Mouse (Mus musculus) limb, embryonic 13.5 days (tissue): ENCODE results near the gene Cdc26. TPM values are rescaled to one million over a fixed set of nuclear protein-coding genes. Genes with fewer than 3 reads are reported as not detected.

Source experiments
- ATAC-seq: fragments of 200-750 bp; cut with Nextera tagmentation; 2 replicates; pipeline ENCODE4 v1.8.0; 2017; ENCODE audit warnings: low read depth, moderate number of reproducible peaks, moderate TSS enrichment; ENCODE audit not compliant: low FRiP score
- H3K27ac ChIP-seq: fragments of 300-500 bp; sonication (generic); 2 replicates; pipeline ENCODE4 v1.5.1; 2015; ENCODE audit warnings: inconsistent platforms, mild to moderate bottlenecking, moderate library complexity
- H3K27me3 ChIP-seq: fragments of 300-500 bp; sonication (generic); 2 replicates; pipeline ENCODE4 v1.6.1; 2015; ENCODE audit warnings: mild to moderate bottlenecking, inconsistent platforms
- H3K36me3 ChIP-seq: fragments of 300-500 bp; sonication (generic); 2 replicates; pipeline ENCODE4 v1.6.1; 2015; ENCODE audit warnings: inconsistent platforms, mild to moderate bottlenecking, moderate library complexity
- H3K4me1 ChIP-seq: fragments of 300-500 bp; sonication (generic); 2 replicates; pipeline ENCODE4 v1.6.1; 2015; ENCODE audit warnings: inconsistent platforms
- H3K4me2 ChIP-seq: fragments of 300-500 bp; sonication (generic); replicated peaks from 2 replicates; pipeline ENCODE4 v1.6.1; 2015; ENCODE audit warnings: inconsistent platforms, mild to moderate bottlenecking, moderate library complexity
- H3K4me3 ChIP-seq: fragments of 300-500 bp; sonication (generic); 2 replicates; pipeline ENCODE4 v1.5.1; 2015; ENCODE audit warnings: moderate library complexity, mild to moderate bottlenecking, inconsistent platforms
- H3K9ac ChIP-seq: fragments of 300-500 bp; sonication (generic); 2 replicates; pipeline ENCODE4 v1.6.1; 2015; ENCODE audit warnings: mild to moderate bottlenecking, inconsistent platforms
- H3K9me3 ChIP-seq: fragments of 300-500 bp; sonication (generic); 2 replicates; pipeline ENCODE4 v1.6.1; 2016; ENCODE audit warnings: inconsistent platforms
- WGBS: fragments of 180-500 bp; shearing (Covaris S2); methylation state at CpG from one replicate; pipeline ENCODE4 v1.1.7; 2015; 5-methylcytosine and 5-hydroxymethylcytosine counted together
- polyA plus RNA-seq: library from polyadenylated mRNA; unstranded; fragments of >200 nt; fragmentation: Nextera tagmentation; extraction: Ambion mirVana; gene quantifications from 2 replicates; pipeline ENCODE4 v1.2.1, GENCODE M21; 2015

Gene Cdc26
- polyA plus RNA-seq = 202 TPM in 2 replicates

DNA sequence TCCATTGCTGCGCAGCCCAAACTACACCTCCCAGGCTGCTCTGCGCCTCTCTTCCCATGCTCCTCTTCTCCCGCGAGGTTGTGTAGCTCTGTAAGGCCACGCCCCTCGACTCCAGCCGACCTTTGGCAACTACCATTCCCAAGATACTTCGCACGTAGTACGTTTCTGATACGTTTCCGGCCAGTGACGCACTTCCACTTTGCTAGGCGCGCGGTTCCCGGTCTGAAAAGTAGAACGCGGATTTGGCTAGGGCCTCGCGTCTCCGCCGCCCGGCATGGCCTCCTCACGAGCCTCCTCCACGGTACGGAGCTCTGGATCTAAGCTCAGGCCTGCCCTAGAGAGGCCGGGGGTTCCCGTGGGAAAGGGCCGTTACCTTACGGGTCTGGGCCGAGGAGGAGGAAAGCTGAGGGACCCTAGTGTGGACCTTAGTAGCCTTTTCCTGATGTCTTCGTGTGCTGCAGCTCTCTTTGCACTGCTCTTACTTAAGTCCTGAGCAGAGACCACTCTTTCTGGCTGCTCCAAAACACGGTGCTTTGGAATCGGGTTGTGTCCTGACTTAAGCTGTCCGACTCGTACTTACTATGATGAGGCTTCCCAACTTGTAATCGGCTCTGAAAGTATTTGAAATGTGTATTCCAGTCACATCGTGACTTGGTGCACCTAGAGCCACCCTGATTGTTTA is at the start of gene Cdc26, which contains the start of gene Prpf4:
Gene Cdc26 (minus strand): TSS at position 42 of the 682 bp plus-strand sequence.
Gene Prpf4 (plus strand): TSS at position 197 of the 682 bp plus-strand sequence.
- Histone ChIP-seq H3K4me3 (peak within 1 kb of the TSS; percentile 83), H3K9ac (peak within 1 kb of the TSS; percentile 88), H3K27me3 (no peaks in the 10 kb centered on the region), H3K27ac (peak within 1 kb of the TSS; percentile 90), H3K36me3 (peaks cover 41% of the 10 kb centered on the region), H3K4me1 (peaks cover 29% of the 10 kb centered on the region), H3K4me2 (peak within 1 kb of the TSS; percentile 72), H3K9me3 (no peaks in the 10 kb centered on the region)
- ATAC-seq = peak; percentile 99
- WGBS = under 1% methylated on average over 39 of the region's 39 CpGs

DNA sequence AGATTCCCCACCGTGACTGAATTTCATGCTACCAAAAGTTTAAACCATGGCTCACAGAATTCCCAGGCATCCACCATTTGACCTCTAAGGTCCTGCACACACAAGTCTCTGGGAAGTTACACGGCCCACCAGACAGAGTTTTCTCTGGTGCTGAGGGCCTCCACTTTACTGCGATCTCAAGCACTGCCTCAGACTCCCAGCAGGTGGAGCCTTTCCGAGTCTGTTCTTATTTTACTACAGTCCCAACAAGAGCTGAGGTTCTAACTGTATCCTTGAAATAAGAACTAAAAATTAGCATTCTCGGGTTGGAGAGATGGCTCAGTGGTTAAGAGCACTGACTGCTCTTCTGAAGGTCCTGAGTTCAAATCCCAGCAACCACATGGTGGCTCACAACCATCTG is 46.6 kb upstream of the Cdc26 start:
- Histone ChIP-seq H3K36me3 (no peaks in the 10 kb centered on the region), H3K27me3 (no peaks in the 10 kb centered on the region), H3K4me1 (no peaks in the 10 kb centered on the region), H3K9ac (no peak overlapping the region), H3K4me2 (no peak overlapping the region), H3K4me3 (no peak overlapping the region), H3K9me3 (no peaks in the 10 kb centered on the region), H3K27ac (no peak overlapping the region)
- peak; percentile 52 for ATAC-seq
- WGBS = 54% methylated on average over 5 of the region's 5 CpGs

DNA sequence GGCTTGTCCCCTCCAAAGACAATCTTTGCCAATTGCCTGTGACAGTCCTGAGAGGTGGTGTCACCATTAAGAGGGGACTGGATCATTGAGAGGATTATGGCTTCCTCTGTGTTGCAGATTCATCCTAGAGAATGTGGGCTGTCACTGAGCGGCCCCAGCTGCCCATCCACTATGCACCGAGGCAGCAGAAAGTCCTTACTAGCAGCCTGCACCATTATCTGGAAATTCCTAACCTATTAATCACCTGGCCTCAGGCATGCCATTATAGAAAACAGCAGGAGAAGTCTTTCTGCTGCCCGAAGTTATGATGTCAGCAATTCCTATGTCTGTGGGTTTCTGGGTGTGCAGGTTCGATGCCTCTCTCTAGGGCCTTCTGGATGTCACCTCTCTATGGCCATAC is 32.5 kb upstream of the Cdc26 start:
- H3K9ac ChIP-seq = no peak overlapping the region
- ATAC-seq = no peak
- 56% methylated on average over 4 of the region's 4 CpGs for WGBS
- no peak overlapping the region for H3K4me2 ChIP-seq
- no peak overlapping the region for H3K4me3 ChIP-seq
- no peak overlapping the region for H3K27ac ChIP-seq
- H3K9me3 ChIP-seq = no peaks in the 10 kb centered on the region
- no peaks in the 10 kb centered on the region for H3K4me1 ChIP-seq
- no peaks in the 10 kb centered on the region for H3K36me3 ChIP-seq
- H3K27me3 ChIP-seq = no peaks in the 10 kb centered on the region

DNA sequence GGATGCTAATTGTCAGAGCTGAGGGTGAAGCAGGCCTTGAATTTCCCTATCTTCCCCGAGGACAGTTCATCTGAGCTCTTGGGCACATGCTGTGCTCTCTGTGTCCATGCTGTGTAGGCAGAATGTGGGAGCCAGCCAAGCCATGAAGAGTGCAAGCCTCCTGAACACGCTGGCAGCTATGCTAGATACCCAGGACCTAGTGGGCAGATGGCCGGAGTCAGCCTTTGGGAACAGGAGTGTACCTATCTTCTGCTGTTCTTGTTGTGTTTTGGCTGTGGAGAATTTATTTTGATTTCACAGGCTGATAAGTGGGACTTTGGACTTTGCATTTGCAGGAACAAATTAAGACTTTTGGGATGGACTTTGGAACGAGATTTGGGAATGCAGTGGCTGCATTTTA is 32.1 kb upstream of the Cdc26 start:
- Histone ChIP-seq H3K4me1 (no peaks in the 10 kb centered on the region), H3K4me2 (no peak overlapping the region), H3K36me3 (no peaks in the 10 kb centered on the region), H3K4me3 (no peak overlapping the region), H3K27me3 (no peaks in the 10 kb centered on the region), H3K27ac (no peak overlapping the region), H3K9ac (no peak overlapping the region), H3K9me3 (no peaks in the 10 kb centered on the region)
- ATAC-seq = no peak
- WGBS = 76% methylated on average over 4 of the region's 4 CpGs

DNA sequence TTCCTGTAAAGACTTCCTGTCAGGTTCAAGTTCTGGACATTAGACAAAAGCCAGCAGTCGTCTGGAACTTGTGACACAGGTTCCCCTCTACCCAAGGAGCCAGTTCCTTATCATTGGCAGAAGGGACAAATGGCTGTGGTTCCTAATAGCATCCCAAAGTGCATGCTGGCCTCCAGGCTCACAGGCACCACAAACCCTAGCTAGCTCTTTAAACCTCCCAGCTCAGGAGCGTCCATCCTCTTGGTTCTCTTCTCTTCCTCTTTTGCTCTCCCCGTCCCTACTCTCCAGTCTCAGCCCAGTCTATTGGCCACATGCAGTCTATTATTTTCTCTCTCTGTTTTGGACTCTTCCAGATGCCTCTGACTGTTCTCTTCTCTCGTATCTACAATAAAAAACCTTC is 31.4 kb upstream of the Cdc26 start:
- Histone ChIP-seq H3K27me3 (no peaks in the 10 kb centered on the region), H3K4me1 (no peaks in the 10 kb centered on the region), H3K9ac (no peak overlapping the region), H3K4me3 (no peak overlapping the region), H3K9me3 (no peaks in the 10 kb centered on the region), H3K4me2 (no peak overlapping the region), H3K27ac (no peak overlapping the region), H3K36me3 (no peaks in the 10 kb centered on the region)
- no peak for ATAC-seq
- WGBS = 60% methylated on average over 4 of the region's 4 CpGs

DNA sequence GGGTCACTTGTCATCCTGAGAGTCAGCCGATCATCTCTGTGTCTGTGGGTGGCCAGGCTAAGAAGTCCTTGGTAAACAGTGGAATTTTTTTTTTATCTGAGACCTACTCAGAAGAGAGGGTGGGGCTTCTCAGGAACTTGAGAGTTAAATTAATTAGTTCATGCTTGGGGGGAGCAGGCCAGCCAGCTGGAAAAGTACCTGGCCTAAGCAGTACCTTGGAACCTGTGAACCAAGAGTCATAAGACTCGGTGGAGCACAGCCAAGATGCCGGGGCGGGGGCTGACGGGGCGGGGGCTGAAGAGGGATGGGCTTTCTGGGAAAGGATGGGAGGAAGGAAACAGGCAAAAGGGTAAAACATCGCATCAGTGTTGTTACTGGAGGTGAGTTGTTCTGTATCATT is 29.4 kb upstream of the Cdc26 start:
- WGBS = 82% methylated on average over 7 of the region's 7 CpGs
- no peak overlapping the region for H3K4me3 ChIP-seq
- H3K4me2 ChIP-seq = no peak overlapping the region
- H3K4me1 ChIP-seq = no peaks in the 10 kb centered on the region
- no peak for ATAC-seq
- H3K9me3 ChIP-seq = no peaks in the 10 kb centered on the region
- no peaks in the 10 kb centered on the region for H3K36me3 ChIP-seq
- H3K27me3 ChIP-seq = no peaks in the 10 kb centered on the region
- H3K27ac ChIP-seq = no peak overlapping the region
- no peak overlapping the region for H3K9ac ChIP-seq

DNA sequence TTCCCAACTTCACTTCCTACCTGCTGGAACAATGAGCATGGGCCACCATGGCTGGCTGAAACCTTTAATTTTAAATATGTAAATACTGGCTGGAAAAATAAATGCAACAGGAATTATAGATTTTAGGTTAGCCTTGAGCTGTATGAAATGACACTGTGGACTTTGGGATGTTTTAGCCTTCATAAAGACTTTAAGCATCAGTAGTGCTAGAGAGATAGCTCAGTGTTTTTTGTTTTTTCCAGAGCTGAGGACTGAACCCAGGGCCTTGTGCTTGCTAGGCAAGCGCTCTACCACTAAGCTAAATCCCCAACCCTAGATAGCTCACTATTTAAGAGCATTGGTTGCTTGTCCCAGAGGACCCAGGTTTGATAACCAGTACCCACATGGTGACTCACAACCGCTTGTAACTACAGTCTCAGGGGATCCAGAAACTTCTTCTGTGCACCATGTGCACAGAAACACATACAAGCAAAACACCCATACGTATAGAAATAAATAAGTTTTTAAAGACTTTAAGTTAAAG is 28.9 kb upstream of the Cdc26 start:
- H3K36me3 ChIP-seq = no peaks in the 10 kb centered on the region
- ATAC-seq = no peak
- WGBS = 91% methylated on average over 3 of the region's 3 CpGs
- no peak overlapping the region for H3K4me2 ChIP-seq
- no peak overlapping the region for H3K4me3 ChIP-seq
- no peak overlapping the region for H3K9ac ChIP-seq
- no peaks in the 10 kb centered on the region for H3K27me3 ChIP-seq
- no peaks in the 10 kb centered on the region for H3K9me3 ChIP-seq
- no peaks in the 10 kb centered on the region for H3K4me1 ChIP-seq
- H3K27ac ChIP-seq = no peak overlapping the region

DNA sequence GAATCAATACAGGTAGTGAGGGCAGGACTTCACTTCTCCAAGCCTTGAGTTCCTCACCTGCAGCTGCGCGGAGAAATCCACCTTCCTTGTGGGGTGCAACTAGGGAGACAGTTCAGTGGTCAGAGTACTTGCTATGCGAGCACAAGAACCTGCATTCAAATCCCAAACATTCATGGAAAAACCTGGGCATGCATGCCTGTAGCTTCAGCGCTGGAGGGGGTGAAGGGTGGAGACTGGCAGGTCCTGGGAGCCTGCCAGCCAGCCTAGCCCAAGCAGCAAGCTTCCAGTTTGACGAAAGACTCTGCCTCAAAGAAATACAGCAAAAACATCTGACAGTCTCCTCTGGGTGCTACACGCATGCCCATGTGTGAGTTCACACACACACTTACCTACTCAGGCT is 26.6 kb upstream of the Cdc26 start, which contains the start of gene Rnf183:
Gene Rnf183 (minus strand): TSS at position 172 of the 400 bp plus-strand sequence.
- H3K9me3 ChIP-seq = no peaks in the 10 kb centered on the region
- no peaks in the 10 kb centered on the region for H3K36me3 ChIP-seq
- no peak for ATAC-seq
- H3K27me3 ChIP-seq = no peaks in the 10 kb centered on the region
- H3K27ac ChIP-seq = no peak within 1 kb of the TSS
- H3K4me3 ChIP-seq = no peak within 1 kb of the TSS
- WGBS = 82% methylated on average over 6 of the region's 6 CpGs
- no peak within 1 kb of the TSS for H3K4me2 ChIP-seq
- no peaks in the 10 kb centered on the region for H3K4me1 ChIP-seq
- no peak within 1 kb of the TSS for H3K9ac ChIP-seq

DNA sequence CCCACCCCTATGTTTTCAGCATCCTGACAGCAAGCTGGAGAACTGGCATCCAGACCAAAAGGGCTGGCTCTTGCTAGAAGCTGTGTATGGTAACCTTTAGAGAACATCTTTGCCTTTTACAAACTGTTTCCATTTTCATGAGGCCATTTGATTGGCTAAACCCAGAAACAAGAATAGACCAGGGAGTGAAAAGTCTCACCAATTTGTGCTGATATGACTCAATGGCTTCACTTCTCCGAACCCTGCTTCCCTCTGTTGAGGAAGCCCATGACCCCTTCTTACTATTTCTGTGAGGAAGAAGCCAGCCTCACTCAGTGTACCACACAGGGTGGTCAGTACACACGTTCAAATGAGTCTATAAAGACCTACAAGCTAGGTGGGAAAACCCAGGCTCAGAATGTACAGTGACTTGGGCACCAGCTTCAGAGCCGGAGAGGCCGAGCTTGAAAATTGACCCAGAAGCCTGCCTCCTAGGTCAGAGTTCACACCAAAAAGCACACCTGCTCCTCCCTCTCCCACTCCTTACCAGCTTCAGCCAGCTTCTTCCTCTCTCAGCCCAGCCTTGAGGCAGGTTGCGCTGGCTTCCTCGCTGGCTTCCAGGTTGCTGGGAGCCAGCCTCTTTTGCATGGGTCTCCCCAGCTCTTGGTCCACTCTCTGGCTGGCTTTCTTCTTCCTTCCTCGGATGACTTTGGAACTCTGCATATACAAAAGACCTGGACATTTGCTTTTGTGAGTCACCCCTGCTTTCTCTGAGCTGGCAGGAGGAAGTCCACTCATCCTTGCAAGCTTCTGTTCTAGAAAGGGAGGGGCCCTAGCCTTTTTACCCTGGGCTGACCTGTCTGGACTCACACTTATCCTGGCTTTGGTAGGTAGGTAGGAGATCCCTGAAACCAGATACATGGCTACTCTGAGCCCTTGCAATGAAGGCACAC is 25.8 kb upstream of the Cdc26 start:
- H3K36me3 ChIP-seq = no peaks in the 10 kb centered on the region
- no peak overlapping the region for H3K4me2 ChIP-seq
- H3K9ac ChIP-seq = no peak overlapping the region
- no peak overlapping the region for H3K4me3 ChIP-seq
- no peaks in the 10 kb centered on the region for H3K27me3 ChIP-seq
- H3K9me3 ChIP-seq = no peaks in the 10 kb centered on the region
- H3K4me1 ChIP-seq = no peaks in the 10 kb centered on the region
- no peak overlapping the region for H3K27ac ChIP-seq
- 75% methylated on average over 7 of the region's 7 CpGs for WGBS
- no peak for ATAC-seq

DNA sequence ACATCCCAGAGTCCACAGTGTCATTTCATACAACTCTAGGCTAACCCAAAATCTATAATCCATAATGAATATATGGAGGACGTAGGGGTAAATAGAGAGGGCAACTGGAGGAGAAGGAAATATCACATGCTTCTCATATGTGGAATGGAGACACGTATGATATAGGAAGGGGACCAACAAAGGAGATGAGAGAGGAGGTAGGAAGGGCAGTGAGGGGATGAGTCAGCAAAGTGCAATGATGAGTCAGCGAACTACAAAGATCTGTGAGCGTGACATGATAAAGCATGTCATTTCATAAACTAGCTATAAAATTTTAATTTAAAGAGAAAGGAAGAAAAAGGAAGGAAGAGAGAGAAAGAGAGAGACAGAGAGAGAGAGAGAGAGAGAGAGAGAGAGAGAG is 23.1 kb upstream of the Cdc26 start:
- WGBS = 85% methylated on average over 4 of the region's 4 CpGs
- no peaks in the 10 kb centered on the region for H3K4me1 ChIP-seq
- no peak overlapping the region for H3K9ac ChIP-seq
- H3K4me2 ChIP-seq = no peak overlapping the region
- H3K9me3 ChIP-seq = no peaks in the 10 kb centered on the region
- H3K27ac ChIP-seq = no peak overlapping the region
- H3K27me3 ChIP-seq = no peaks in the 10 kb centered on the region
- ATAC-seq = no peak
- no peaks in the 10 kb centered on the region for H3K36me3 ChIP-seq
- H3K4me3 ChIP-seq = no peak overlapping the region

DNA sequence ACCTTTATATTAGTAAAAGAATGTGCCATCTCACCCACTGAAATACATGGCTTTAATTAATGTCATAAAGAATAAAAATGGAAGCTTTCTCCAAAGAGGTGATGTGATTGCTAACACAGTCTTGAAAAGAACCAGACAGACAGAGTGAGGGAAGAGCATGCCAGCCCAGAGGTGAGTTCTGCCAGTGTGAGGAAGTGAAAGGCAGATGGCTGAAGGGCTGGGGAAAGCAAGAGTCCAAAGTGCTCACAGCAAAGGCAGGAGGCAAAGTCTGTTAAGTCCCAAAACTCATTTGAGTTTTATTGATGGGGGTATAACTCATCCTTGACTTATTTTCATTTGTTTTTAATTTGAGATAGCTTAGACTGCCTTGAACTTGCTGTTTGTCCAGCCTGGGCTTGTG is 22.2 kb upstream of the Cdc26 start:
- Histone ChIP-seq H3K4me1 (no peaks in the 10 kb centered on the region), H3K27me3 (no peaks in the 10 kb centered on the region), H3K9ac (no peak overlapping the region), H3K4me3 (no peak overlapping the region), H3K9me3 (no peaks in the 10 kb centered on the region), H3K36me3 (peaks cover 5% of the 10 kb centered on the region; the same call in 1 of the 2 replicates), H3K27ac (no peak overlapping the region), H3K4me2 (no peak overlapping the region)
- no peak for ATAC-seq

DNA sequence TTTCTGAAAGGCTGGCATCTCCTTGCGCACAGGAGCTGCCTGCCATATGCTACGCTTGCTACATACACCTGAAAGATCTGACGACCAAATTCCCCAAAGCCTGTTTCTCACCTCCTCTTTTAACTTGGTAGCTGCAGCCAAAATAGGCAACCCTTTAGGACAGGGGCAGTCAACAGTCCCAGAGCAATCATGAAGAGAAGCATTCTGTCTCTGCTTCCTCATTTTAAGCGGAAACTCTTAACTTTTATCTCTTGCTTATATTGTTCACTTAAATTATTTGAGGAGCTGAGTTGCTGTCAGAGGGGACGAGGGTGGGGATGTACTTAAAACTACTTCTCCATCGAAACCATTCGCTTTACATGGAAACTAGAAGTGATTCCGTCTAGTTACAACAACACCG is 21.2 kb upstream of the Cdc26 start:
- Histone ChIP-seq H3K4me1 (no peaks in the 10 kb centered on the region), H3K36me3 (peaks cover 16% of the 10 kb centered on the region), H3K9ac (no peak overlapping the region), H3K9me3 (no peaks in the 10 kb centered on the region), H3K27me3 (no peaks in the 10 kb centered on the region), H3K4me3 (no peak overlapping the region), H3K4me2 (no peak overlapping the region), H3K27ac (no peak overlapping the region)
- no peak for ATAC-seq
- WGBS = 82% methylated on average over 9 of the region's 9 CpGs
